Mouse (Mus musculus) spleen, postnatal 10 days (tissue): ENCODE data around the gene Mdk.
A peak's percentile ranks its signal among the peaks of the same experiment; 100 is the strongest.

Experiments
- DNase-seq, 2 experiments: peaks; one replicate each; pipeline ENCODE4 v3.0.0; 2021 to 2022; ENCODE audit warnings: low spot score in 2 of 2

Mdk gene

DNA sequence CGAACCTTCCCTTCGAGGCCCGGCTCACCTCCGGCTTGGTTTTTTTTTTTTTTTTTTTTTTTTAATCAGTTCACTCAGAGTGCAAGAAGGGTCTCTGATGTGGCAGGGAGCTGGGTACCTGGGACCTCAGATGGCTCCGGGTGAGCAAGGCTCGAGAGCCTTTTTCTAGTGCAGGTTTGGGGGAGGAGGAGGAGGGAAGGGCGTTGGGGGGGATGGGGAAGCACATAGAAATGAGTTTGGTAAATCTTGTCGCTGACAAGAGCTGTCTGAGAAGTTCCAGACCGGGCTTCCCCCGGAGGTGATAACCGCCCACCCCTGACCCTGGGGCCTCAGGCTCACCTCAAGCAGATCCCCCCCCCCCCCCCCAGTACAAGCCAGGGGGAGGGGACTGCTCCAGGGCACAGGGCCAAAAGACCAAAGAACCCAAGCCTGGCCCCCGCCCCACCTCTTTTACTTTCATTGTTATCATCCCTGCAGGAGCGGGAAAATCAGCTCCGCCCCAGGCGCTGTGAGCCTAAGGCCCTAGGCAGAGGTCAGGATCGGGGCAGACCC, at the start of gene Mdk:
Gene Mdk (minus strand): TSS at position 138 of the 552 bp plus-strand sequence.
- no peak for DNase-seq

DNA sequence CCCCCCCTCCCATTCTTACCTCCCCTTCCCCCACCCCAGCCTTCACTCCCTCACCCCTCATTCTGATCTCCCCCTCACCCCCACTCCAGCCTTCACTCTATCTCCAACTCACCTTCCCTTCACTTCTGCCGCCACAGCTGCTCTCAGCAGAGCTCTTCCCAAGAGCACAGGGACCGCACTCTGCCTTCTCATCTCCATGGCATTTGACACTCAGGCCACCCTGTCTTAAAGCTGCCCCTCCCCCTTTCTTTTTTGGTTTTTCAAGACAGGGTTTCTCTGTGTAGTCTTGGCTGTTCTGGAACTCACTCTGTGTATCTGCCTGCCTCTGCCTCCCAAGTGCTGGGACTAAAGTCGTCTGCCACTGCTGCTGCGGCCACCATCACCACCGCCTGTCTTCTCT, 48.7 kb upstream of the Mdk start:
- no peak for DNase-seq

DNA sequence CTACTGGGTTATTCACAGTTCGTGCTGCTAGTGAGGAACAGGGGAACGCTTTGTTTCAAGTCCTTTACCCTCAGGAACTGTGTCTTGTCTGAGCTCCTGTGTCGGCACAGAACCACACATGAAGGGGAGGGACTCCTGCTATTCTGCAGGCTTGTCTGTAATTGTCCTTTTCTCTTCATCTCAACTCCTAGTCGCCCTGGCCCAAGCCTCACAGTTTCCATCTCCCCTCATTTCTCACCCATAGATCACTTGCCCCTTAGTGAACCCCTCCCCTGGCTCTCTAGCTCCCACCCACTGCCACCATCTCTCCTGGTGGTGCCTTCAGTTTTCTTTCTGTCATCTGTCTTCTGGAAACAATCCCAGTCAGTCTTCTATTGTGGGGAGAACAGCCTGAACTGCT, 48.1 kb upstream of the Mdk start:
- no peak for DNase-seq

DNA sequence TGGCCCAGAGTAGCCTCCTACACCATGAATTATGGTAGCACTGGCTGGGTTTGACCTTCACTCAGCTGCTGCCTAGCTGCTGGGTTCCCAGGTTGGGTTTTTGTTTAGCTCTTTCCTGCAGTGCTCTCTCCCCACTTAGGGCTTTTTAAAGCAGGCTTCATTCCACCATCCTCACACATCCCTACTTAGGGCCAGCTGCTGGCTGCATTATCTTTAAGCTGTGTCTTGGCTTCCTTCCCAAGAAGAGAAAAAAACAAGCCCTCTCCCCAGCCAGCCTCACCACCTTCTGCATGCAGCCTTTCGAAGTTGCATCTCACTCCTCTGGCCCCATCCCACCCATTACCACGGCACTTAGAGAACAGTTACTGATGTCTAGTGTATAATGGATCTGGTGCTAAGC, 46.5 kb upstream of the Mdk start:
- DNase-seq = no peak

DNA sequence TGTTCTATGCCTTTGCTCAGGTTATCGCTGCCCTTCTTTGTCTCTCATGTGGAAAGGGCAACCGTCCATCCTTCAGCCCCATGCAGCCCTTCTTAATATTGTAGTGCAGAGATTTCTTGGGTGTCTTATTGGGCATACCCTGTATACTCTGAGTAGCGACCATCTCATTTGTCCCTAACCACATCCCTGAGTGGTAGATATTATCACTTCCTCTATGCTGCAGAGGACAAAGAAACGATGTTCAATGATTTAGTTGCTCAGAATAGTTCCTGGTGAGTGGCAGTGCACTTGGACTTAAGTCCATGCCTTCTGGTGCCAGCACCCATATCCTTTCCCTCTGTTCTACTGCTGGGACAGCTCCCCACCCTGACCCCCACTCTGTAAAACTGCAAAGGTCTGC, 45.9 kb upstream of the Mdk start:
- no peak for DNase-seq

DNA sequence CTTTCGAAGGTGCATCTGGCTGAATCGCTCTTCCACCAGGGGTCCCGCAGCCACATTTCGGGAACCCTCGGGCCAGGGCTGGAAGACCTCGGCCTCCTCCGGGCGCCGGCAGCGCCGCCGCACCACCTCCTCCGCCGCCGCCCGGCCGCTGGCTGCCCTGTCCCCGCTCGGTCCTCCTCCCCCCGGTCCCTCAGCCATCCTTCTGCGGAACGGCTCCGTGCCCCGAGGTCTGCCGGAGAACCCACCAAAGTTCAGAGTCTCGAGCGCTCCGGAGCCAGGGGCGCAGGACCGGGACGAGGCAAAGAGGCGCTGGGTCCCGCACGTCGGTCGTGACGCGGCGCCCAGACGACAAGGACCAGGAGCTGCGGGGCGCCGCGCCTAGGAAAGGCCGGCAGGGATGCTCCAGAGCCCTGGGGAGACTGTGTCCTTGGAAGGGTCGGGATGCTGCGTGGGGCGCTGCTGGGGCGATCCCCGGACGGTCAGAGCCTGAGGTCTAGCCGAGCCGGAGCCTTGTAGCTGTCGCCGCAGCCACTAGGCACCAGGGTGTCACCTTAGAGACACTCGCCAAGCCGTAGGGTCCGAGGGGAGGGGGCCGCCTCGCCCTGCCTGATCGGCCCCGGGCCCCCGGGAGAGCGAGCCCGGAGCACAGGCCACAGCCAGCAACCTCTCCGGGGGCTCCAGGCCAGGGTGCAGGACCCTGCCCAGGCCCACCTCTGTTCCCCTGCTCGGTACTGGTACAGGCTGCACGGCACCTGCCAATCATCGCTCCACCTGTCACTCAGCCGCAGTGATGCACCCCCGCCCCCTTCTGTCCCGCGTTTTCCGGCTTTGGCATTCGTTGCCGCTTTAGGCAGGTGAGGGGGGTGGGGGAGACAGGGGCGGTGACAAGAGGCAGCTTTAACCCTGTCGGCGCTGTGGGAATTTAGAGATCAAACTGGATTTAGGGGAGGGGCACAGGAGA, 43.8 kb upstream of the Mdk start, which contains the start of gene Dgkz:
Gene Dgkz (minus strand): TSS at position 284 of the 961 bp plus-strand sequence.
- DNase-seq = no peak

DNA sequence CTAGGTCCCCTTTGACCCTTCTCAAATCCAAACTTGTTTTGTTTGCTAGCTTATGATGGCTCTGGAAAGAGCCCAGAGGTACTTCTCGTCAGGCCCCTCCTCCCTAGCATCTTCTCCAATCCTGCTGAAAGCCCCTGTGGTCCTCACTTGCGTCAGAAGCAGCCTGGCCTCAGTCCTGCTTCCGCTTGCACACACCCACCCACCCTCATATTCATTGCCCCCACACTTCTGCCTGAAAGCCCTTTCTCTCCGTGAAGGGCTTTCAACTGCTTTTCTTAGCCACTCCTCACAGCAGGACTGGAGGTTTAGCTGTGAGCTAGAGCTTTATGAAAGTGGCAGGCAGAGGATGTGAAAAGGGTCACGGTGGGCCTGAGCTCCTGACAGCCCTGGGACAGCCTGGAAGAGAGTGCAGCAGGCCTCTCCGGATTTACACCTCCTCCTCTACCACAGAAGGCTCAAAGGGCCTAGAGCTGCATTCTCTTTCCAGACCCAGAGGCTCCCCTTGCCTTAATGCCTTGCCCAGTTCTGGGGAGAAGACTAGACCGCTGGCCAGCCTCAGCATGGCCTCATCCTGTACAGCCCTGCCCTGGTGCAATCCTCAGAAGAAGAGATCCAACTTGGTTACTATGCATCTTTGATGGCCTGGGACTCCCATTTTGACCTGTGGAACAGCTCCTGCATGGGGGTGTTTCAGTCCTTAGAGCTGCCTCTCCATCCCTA, 41.5 kb upstream of the Mdk start:
- no peak for DNase-seq

DNA sequence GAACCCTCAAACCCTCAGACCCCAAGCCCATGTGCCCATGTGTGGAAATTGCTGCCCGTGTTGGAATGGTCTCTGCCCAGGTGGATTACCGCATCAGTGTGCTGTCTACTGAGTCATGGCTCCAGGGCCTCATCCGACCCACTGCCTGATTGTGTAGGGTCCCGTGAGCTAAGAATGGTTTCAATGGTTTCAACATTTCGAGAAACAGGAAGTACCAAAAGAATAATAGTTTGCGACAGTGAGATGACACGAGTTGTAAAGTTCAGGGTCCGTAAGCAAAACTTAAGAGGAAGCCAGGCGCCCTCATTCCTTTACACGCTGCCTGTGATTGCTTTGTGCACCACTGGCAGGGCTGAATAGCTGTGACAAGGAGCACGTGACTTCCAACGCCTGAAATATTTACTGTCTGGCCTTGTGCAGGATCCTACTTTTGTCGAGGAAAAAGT, 40.0 kb upstream of the Mdk start:
- no peak for DNase-seq

DNA sequence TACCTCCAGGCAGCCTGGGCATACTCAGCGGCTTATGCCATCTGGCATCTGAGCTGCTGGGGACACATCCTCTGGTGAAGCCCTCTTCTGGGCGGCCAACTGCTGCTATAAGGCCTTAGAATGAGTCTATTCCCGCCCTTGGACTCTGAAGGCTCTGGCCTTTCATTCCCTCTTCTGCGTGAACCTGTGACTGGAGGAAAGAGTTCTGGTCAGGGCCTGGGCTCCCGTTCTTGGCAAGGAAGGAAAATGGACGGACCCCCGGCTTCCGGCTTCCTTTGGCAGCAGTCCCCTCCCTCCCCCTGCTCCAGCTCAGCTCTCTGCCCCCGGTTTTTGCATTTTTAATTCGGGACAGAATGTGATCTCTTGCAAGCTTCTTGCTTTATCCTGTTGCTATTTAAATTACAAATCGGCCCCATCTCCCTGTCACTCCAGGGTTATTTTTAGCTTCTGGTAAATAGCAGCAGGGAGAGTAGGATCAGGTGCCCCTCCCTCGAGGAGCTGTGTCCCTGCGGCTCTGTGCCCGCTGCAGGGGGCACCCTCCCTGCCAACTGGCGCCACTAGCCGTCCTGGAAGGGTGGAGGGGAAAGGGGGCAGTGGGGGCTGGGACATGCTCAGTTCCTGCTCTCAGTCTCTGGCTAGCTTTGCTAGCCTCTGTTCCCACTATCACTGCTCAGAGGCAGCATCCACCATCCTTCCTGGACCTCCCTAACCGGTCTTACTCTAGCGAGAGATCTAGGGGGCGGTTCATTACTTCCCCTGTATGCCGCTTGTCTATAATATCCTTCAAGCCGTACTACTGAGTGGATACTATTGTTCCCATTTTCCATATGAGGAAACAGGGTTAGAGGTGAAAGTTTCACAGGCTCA, 39.4 kb upstream of the Mdk start:
- DNase-seq = no peak

DNA sequence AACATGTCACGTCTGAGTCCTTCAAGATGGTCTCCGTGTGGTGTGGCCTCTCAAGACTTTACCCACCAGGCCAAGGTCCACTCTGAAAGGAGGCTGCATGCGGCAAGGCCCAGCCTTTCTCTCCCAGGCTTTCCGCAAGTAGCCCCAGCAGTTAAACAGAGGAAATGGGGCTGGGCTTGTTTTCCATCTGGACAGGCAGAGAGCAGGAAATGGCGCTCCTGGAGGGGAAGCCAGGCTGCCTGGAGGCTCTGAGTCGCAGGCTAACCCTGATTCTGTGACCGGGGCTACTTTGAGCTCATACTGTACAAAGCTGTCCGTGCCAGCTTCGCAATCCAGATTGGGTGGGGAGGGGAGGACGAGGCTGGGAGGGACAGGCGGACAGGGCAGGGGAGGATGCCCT, 35.9 kb upstream of the Mdk start:
- DNase-seq = no peak

DNA sequence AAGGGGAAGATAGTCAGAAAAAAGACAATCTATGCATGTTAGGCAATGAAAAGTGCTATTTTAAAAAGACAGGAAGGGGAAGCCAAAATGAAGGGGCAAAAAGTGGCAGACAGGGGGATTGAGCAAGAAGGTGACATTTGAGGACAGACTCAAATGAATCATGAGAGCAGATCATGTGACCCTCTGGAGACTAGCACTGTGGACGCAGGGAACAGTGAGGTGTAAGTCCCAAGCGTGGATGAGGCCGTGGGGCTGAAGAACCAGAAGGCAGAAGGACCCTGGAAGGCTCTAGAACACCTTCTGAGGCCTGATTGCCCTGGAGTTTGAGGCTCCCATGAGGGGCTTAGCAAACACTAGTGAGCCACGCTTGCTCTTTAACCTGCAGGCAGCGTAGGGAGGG, 34.3 kb upstream of the Mdk start:
- DNase-seq = no peak

DNA sequence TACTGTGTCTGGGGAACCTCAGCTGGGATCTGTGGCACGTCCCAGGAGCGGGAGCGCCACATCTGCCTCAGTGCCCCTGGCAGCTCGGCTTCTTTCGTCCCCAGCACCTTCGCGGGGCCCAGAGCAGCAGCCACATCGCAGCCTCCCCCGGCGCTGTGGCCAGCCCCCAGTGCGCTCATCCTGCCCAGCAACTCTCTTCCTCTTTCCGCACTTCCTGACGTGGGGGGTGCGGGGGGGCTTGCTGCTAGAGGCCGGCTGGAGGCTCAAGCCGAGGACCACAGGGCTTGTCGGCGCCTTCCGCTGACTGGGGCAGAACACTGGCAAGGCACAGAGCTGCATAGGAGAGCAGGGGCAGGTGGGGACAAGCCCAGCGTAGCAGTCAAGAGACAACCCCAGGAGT, 33.3 kb upstream of the Mdk start:
- DNase-seq = peak; percentile 49 to 78

DNA sequence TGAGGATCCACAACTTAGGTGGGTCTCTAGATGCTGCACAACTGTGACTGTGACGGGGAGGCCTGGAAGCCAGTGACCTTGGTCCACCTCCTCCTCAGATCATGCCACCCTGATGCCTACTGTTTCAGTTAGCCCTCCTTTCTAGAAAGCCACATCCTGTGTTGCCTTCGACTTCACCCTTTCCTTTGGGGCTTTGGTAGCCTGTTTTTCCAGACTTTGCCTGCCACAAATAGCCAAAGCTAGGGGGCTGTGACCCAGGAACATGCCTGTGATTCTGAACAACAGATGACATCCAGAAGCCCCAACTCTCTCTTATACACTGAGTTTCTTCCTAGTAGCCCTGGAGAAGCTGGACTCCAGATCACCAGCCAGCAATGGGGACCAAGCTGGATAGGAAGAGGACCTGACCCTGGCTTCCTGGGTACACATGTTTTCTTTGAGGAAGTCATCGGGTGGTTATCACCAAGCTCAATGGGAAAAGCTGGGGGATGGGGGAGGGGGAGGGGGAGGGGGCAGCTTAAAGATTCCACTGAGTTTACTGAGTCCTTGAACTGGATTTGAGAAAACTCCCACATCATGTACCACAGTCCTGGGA, 32.6 kb upstream of the Mdk start:
- DNase-seq = no peak

DNA sequence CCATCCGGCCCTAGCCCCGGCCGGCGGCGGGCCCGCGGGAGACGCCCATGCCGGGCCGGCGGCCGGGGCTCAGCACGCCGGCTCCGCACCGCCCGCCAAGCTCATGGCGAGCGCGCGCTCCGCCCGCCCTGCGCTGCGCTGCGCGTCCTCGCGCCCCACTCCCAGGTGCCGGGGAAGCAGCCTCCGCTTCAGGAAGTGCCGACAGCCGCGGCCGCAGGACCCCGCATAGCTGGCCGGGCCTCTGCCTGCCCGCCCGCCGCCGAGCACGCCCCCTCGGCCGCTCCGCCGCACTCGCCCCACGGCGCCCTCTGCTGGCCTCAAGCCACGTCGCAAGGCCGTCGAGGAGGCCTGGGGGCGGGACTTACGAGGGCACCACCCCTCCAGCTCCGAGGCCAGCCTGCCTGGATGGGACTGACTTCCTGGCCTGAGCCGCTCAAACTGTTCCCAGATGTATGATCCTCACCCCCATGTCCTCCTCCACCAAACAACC, 31.4 kb upstream of the Mdk start:
- peak; percentile 95 for DNase-seq

DNA sequence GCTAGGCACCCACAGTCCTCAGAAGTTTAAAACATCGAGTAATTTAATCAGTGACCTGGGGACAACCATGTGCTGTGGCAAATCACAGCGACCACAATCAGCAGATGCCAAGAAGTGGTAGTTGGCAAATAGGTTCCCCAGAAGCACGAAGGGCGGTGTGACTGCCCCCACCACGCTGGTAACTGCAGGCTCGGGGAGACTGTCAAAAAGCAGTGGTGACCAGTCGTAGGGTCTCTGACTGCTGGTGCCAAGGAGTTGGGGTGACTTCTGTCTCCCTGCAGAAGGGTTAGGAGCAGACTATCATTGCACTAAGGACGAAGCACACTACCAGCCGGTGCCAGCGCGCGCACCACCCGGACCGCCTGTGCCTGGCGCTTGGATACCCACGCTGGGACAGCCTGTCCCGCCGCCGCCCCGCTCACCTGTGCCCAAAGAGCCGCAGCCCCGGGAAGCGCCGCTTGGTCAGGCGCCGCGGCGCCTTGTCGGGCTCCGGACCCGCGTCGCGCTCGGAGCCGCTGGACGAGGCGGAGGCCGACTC, 30.8 kb upstream of the Mdk start:
- DNase-seq = no peak

DNA sequence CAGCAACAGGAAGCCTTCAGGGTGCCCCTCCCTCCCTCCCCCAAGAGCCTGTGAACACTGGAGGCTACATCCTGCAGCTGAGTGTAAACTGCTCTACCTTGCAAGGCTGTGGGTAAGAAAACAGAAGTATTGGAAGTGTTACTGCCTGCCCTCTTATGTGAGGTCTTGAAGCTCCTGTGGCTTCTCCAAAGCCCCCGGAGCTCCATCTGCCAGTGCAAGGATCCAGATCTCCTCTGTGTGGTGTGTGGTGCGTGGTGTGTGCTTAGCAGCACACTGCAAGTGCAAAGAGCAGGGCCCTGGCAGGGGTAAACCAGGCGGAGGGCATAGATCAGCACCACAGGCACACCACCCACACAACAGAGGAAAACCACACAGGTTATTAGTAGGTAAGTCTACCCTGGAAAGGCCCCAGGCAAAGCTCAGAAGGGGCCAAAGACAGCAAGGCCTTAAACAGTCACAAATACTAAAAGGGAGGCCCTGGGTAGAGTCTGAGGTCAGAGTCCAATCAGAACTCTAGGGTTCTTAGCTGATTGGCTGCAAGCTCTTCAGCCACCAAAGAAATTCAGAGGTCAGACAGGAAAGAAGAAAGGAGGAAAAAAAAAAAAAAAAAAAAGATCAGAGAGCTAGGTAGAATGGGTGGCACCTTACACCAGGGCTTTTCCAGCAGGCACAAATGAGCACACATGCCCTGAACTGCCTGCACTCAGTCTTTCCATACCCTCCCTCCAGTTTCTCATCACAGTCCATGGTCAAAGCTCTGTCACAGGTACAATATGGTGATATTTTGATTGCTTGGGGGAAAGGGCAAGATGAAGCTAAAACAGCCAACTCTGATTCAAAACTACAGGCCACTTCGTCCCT, 30.0 kb upstream of the Mdk start:
- no peak for DNase-seq

DNA sequence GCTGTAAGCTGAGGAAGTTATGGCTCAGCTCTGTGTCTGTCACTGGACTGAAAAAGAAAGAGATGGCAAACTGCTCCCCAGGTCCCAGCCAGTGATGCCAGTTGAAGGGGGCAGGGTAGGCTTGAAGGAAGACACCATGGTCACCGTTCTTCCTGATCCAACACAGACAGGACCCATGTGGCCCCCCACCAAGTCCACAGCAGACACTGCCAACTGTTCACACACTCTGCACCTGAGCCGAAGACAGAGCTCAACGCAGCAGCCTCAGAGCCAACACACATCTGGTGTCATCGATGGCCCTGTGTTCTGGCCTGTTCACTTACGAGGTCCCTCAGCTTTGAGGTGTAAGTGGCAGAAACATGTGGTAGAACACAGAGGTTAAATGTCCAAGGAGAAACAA, 28.4 kb upstream of the Mdk start:
- no peak for DNase-seq

DNA sequence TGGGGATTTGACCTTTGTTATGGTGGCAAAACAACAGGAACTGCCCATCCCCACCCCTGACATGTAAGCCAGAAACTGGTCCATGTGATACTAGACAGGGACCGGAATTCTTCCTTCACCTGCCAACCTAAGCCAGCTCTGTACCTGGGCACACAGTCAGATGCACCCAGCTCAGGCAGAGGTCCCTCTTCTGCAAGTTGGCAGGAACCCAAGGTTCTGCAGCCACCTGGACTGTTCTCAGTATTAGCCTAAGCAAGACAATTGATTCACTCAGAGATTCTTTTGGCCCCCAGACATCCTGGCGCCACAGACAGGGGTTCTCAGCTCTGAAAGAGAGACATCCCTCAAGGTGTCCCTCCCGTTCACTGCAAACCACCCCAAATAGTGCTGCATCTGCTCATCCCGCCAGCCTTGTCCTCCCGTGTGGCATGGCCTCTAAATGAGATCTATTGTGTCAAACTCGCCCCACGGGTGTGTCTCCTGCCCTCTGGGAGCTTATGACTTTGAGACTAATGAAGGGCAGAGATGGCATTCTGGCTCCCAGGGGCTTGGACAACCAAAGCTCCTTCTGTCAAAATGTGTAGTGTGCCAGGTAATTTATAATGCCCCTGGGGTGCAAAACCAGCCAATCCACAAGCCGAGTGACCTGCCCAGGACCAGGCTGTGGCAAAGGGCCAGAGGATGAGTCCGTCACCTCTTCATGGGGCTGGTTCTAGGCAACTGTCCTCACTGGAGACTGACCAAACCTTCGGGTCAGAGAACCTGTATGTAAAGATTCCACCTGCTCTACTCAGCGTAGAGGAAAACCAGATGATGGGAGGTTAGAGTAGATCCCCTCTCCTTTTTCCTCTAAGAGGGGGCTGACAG, 27.7 kb upstream of the Mdk start:
- no peak for DNase-seq
